Mouse (Mus musculus): ENCODE measurements around the gene 4931406P16Rik. TPM values are rescaled to one million over a fixed set of nuclear protein-coding genes. Genes with fewer than 3 reads are reported as not detected.
"Not testable (repeated sequence)": the region's sequence is repeated elsewhere in the genome, so short reads cannot be mapped to it uniquely, and the experiment has no call there.

The 4931406P16Rik gene
- total RNA-seq (2021), result 10 to 100 TPM; 47.4 to 55.9 TPM

- peak in 1 of 2 experiments; percentile 87 for DNase-seq
Measured at GRCm38 (mm10) chr7:34313443-34313875, at the start of gene 4931406P16Rik. TSS of gene 4931406P16Rik (minus strand) at chr7:34313551.

GRCm38 (mm10) chr7:34355629-34356028 is 42.3 kb upstream of the 4931406P16Rik start:
- no peak for DNase-seq
- intact Hi-C loops (cut with DNase I), result loop anchor here (1.0 kb wide), 1 partner anchor 90 kb away; no protein-coding TSS in a partner anchor

More at GRCm38 (mm10) chr7:34313443-34313875, at the start of gene 4931406P16Rik:
- intact Hi-C loops (cut with DNase I), result loop anchor here (2.0 to 5.0 kb wide), 3 partner anchors 47 to 74 kb away; no protein-coding TSS in a partner anchor

GRCm38 (mm10) chr7:34351997-34352396 is 38.6 kb upstream of the 4931406P16Rik start:
- DNase-seq, result no peak
- intact Hi-C loops (cut with DNase I), result loop anchor here (5.0 kb wide), 1 partner anchor 100 kb away; the partner anchor contains the start of gene Gm6096

DNA sequence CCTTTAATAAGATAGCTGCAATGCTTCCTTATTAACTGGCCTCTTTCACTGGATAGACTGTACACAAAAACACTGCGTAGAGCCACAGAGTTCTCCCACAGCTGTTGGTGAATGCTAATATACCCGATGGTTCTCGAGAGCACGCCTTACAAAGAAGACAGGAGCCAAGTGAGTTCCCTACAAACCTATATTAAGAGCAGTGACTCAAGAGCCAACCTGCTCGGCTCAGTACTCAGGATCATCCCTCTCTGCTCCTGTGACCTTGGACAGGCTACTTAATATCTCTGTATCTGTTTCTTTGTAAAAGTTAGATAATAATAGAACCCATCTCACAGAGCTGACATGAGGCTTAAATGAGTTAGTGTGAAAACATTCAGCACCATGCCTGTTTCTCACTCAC is 36.8 kb upstream of the 4931406P16Rik start:
- DNase-seq, result no peak
- intact Hi-C loops (cut with DNase I), result loop anchor here (5.0 kb wide), 1 partner anchor 98 kb away; the partner anchor contains the start of gene Gm6096

GRCm38 (mm10) chr7:34348011-34348410 is 34.7 kb upstream of the 4931406P16Rik start:
- DNase-seq, result no peak
- intact Hi-C loops (cut with DNase I), result no loop called here

GRCm38 (mm10) chr7:34347041-34347440 is 33.7 kb upstream of the 4931406P16Rik start:
- intact Hi-C loops (cut with DNase I), result no loop called here
- DNase-seq, result no peak

GRCm38 (mm10) chr7:34346505-34346904 is 33.2 kb upstream of the 4931406P16Rik start:
- intact Hi-C loops (cut with DNase I), result no loop called here
- DNase-seq, result no peak

DNA sequence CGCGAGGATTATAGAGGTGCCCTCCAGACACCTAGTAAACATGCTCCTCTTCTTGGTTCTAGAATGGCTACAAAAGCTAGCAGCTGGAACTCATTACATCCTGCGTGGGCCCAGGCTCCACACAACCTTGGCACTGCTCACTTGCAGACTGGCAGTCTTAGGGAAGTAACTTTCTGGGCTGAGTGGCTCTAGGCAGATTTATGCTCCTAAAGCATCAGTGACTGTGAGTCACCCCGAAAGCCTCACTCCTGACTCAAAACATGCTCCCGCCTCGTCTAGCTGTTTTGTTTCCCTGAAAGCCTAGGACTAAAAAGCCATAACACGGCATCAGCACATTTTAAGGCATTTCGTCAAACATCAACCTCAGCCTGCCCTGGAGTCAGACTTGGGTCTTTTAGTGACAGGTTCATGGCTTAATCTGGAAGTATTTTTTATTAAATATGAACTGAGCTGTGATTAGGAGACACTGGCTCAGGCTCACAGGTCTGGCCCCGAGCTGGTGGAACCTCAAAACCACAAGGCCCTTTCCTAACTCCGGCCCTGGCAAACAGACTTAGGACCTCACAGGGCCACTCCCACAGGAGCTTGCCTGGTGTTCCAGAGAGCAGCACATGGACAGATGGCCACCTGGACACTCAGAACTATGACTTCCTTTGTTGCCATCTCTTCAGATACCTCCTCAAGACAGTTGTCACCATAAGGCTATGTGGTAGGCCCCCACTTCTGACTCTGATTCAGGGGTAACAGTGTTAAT is 28.9 kb upstream of the 4931406P16Rik start:
- intact Hi-C loops (cut with DNase I), result no loop called here
- DNase-seq, result no peak

- intact Hi-C loops (cut with DNase I), result no loop called here
- no peak for DNase-seq
Measured at GRCm38 (mm10) chr7:34340841-34341240, 27.5 kb upstream of the 4931406P16Rik start.

GRCm38 (mm10) chr7:34339164-34339489 is 25.8 kb upstream of the 4931406P16Rik start:
- intact Hi-C loops (cut with DNase I), result no loop called here
- no peak for DNase-seq

DNA sequence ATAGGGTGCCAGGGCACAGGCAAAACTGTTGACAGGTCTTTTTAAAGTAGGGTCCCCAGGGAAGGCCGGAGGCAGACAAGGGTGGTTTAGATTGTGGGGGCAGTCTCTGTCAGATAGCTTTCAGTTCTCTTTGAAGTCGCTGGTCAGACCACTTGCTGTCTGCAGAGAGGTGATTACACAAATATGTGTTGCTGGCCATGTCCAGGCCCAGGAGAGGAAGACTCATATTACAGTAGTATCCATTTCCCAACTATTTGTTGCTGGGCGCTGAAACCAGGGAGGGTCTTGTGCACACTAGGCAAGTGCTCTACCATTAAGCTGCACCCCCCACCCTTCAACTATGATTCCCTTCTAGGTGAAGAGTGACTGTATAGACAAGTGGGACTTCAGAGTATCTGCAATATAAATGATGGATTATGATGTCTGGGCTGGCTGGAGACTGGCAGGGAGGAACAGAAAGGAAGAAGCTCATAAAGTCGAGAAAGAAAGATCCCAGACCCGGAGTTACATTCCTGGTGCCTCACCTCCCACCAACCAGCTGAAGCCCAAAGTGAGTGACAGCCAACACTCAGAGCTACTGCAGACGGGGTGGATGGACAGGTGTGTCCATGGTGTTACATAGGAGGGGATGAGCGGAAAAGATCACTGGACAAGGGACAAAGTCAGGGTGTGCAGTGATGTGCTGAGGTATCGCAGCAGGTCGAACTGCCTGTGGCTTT is 25.3 kb upstream of the 4931406P16Rik start:
- DNase-seq, result no peak
- intact Hi-C loops (cut with DNase I), result no loop called here

DNA sequence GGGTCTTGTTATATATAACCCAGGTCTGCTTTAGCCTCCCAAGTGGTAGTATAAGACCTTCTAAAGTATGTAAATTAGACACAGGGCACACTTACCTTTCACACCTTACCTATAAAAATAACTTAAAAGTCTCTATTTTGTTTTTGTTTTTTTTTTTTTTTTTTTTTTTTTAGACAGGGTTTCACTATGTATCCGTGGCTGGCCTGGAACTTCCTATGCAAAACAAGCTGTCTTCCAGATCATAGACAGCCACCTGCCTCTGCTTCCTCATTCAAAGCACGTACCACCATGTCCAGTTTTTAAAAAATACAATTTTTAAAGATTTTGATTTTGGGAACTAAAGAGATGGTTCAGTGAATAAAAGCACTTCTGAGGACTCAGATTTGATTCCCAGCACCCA is 23.9 kb upstream of the 4931406P16Rik start:
- no peak for DNase-seq
- intact Hi-C loops (cut with DNase I), result no loop called here

GRCm38 (mm10) chr7:34336545-34336944 is 23.2 kb upstream of the 4931406P16Rik start:
- intact Hi-C loops (cut with DNase I); DNase-seq: not testable (repeated sequence)

- intact Hi-C loops (cut with DNase I), result no loop called here
- DNase-seq, result no peak
Measured at GRCm38 (mm10) chr7:34327493-34327892, 14.1 kb upstream of the 4931406P16Rik start.

DNA sequence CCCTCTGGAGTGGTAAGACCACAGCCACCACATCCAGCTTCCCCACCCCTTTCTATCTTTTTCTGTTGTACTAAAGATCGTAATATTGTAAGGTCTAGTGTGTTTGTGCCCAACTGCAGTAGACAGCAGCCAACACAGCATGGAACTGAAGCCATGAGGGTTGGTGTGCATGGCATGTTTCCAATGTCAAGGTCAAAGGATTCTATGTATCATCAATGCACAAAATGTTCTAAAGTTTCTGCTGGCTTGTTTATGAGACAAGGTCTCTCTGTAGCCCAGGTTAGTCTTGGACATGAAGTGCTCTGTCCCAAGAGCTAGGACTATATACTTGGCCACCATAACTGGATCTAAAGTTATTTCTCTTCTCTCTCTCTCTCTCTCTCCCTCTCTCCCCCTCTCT is 11.5 kb upstream of the 4931406P16Rik start:
- no peak for DNase-seq
- intact Hi-C loops (cut with DNase I), result no loop called here

DNA sequence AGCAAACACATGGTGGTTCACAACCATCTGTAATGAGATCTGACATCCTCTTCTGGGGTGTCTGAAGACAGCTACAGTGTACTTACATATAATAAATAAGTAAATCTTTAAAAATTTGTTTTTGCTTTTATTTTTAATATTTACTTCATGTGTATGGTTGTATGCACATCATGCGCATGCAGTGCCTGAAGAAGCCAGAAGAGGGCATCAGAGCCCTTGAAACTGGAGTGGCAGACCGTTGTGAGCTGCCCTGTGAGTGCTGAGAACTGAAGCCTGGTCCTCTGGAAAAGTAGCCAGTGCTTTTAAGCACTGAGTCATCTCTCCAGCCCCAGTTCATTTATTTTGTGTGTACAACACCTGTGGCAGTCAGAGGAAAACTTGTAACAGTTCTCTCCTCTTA is 10.7 kb upstream of the 4931406P16Rik start:
- intact Hi-C loops (cut with DNase I), result no loop called here
- DNase-seq, result no peak

- DNase-seq, result peak; percentile 41 to 45
- intact Hi-C loops (cut with DNase I), result no loop called here
Measured at GRCm38 (mm10) chr7:34323351-34323750, 10.0 kb upstream of the 4931406P16Rik start.

DNA sequence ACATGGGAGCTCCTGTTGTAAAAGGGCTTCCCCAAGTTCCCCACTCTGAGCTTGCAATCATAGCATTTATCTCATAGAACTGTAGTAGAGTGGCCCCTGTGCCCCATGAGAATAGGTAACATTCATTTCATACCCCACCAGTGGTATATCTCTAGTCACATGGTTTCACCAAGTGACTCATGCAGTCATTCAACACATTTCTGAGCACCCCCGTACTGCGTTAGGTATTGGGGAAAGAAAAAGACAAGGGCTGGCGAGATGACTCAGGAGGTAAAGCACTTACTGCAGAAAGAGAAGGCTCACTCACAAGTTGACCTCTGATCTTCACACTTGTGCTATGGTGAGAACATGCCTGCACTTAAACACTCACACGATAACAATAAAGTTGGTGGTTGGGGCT is 8.6 kb upstream of the 4931406P16Rik start:
- DNase-seq, result no peak
- intact Hi-C loops (cut with DNase I), result no loop called here

DNA sequence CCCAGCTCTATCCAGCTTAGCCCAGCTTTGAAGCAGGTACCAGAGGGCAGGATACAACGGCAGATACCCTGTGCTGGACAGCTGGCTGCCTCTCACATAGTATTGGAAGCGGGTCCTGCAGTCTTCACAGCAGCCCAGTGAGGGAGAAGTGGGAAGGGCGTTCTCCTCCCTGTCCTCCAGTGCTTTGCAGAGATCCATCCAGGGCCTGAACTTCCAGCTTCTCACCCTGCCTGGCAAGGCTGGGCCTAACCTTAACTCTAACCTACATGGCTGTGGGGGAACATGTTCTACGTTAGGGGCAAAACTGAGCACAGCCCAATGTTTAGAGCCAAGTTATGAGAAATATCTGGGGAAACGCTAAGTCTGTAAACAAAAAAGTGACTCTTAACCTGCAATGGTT is 7.8 kb upstream of the 4931406P16Rik start:
- DNase-seq, result no peak
- intact Hi-C loops (cut with DNase I), result no loop called here

DNA sequence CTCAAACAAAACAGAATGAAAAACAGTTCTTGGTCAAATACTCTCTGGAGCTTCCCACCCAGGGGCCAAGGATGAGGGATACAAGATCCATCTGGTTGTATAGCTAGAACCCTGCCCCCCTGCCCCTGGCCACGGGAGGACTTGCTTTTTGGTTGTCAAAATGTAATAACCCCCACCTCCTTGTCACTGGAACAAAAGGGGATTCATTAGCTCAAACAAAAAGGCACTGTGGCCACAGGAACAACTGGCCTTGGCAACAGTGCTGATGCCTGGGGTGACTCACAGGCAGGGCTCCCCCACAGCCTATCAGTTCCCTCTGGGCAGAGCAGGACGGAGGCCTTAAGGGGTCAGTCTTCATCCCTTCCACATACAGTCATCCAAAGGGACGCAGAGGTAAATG is 6.6 kb upstream of the 4931406P16Rik start:
- DNase-seq, result peak; percentile 35 to 38
- intact Hi-C loops (cut with DNase I), result no loop called here

DNA sequence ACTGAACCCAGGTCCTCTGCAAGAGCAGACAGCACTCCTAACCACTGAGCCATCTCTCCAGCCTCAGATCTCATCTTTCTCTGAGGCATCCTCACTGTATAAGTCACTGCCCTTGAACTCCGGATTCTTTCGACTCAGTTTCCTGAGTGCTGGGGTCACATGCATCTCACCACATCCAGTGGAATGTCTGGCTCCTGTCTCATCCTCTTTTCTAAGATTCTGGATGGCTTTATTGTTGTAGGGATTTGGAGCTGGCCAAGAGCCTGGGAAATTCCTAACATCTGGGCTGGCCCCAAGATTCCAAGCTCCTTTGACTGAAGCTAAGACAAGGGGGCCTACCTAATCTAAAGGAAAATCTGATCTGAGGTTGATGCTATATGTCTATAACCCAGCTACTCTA is 5.8 kb upstream of the 4931406P16Rik start:
- intact Hi-C loops (cut with DNase I), result no loop called here
- DNase-seq, result peak; percentile 29 to 41

Measured in heart, postnatal 36 days (tissue).